20 mouse cellular contexts compared by ENCODE assay signal in the genomic region with DNA sequence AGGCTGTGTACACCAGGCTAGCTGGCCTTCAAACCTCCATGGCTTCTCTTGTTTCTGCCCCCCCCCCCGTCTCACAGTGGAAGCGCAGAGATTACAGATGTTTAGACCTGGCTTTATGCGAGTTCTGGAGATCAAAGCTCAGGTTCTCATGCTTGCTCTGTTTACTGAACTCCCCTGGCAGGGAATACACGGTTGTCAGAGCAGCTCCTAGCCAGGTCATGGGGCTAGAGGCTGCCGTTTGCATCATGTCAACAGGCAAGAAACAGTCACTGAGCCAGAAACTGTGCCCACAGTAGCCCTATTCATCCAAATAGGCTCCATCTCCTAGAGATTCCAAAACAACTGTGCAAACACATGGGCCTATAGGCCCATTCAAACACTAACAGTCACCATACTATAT. TPM values are rescaled to one million over a fixed set of nuclear protein-coding genes. Genes with fewer than 3 reads are reported as not detected.
DNase-seq lines count a peak whose midpoint lies in the region; ATAC-seq and TF ChIP-seq lines count a peak whose summit lies in the region.
"Had no signal": no experiment of that assay in that cellular context is flagged by ENCODE, and none has a peak within 500 bp of the region (broad histone marks: within the 10 kb centered on the region; RNA-seq: fewer than 3 reads in every experiment).

No protein-coding gene starts in this region.

- TF ChIP-seq POLR2A in kidney, adult 2 months (IDR thresholded peaks at IDR 0.05; ENCODE audit: low read depth, low read length) = no peak

- DNase-seq in liver = no peak
- peak; percentile 64 for DNase-seq in midbrain, embryonic 11.5 days (ENCODE audit: low spot score, missing footprints)
- no peak for DNase-seq in midbrain, embryonic 14.5 days
- peak; percentile 25 for DNase-seq in liver, postnatal 0 days
- DNase-seq in gastrocnemius, adult 18-20 months (ENCODE audit: low spot score) = no peak
- no peak for DNase-seq in kidney, adult 2 months
- DNase-seq: adrenal gland, adult 8-10 months; adrenal gland, postnatal 14 days; adrenal gland, postnatal 36 days; cerebellum, adult 11-12 months; cerebellum, adult 2 months; cerebellum, adult 9-10 months; cerebellum, postnatal 10 days; cerebellum, postnatal 25 days had no signal

- ATAC-seq in liver, embryonic 15.5 days (ENCODE audit: insufficient read depth) = peak; percentile 31; the same call in 1 of the 2 replicates
- ATAC-seq in midbrain, embryonic 11.5 days (ENCODE audit: low FRiP score) = no peak
- no peak for ATAC-seq in midbrain, embryonic 14.5 days (ENCODE audit: low FRiP score, low TSS enrichment)
- peak; percentile 83 for ATAC-seq in liver, postnatal 0 days
- ATAC-seq: forebrain, embryonic 13.5 days; forebrain, embryonic 15.5 days had no signal

- H3K36me3 ChIP-seq in liver, embryonic 15.5 days (replicated peaks) = no peaks in the 10 kb centered on the region
- no peaks in the 10 kb centered on the region for H3K36me3 ChIP-seq in midbrain, embryonic 11.5 days (ENCODE audit: control insufficient read depth, insufficient read depth, low read length)
- no peaks in the 10 kb centered on the region for H3K36me3 ChIP-seq in midbrain, embryonic 14.5 days (ENCODE audit: control insufficient read depth, insufficient read depth, low read length)
- no peaks in the 10 kb centered on the region for H3K36me3 ChIP-seq in liver, postnatal 0 days (replicated peaks; ENCODE audit: insufficient read depth, low read length)
- H3K36me3 ChIP-seq in kidney, adult 2 months (ENCODE audit: control insufficient read depth, insufficient read depth, low read length) = no peaks in the 10 kb centered on the region
- H3K36me3 ChIP-seq: embryonic facial prominence, embryonic 10.5 days; embryonic facial prominence, embryonic 12.5 days; forebrain, embryonic 15.5 days had no signal

- no peaks in the 10 kb centered on the region for H3K9me3 ChIP-seq in liver, embryonic 15.5 days (replicated peaks)
- H3K9me3 ChIP-seq in midbrain, embryonic 11.5 days (ENCODE audit: control insufficient read depth, low read length) = no peaks in the 10 kb centered on the region
- H3K9me3 ChIP-seq in midbrain, embryonic 14.5 days (ENCODE audit: control insufficient read depth, low read length) = no peaks in the 10 kb centered on the region
- no peaks in the 10 kb centered on the region for H3K9me3 ChIP-seq in liver, postnatal 0 days (ENCODE audit: low read length)
- H3K9me3 ChIP-seq: embryonic facial prominence, embryonic 10.5 days; embryonic facial prominence, embryonic 12.5 days; forebrain, embryonic 13.5 days; forebrain, embryonic 15.5 days had no signal

- no peak for TF ChIP-seq EP300 in liver, postnatal 0 days (IDR thresholded peaks at IDR 0.05; ENCODE audit: low read depth)

- no peak for TF ChIP-seq CTCF in liver, postnatal 0 days (IDR thresholded peaks at IDR 0.05; ENCODE audit: low read depth)
- TF ChIP-seq CTCF in kidney, adult 2 months (conservative IDR thresholded peaks at IDR 0.05; ENCODE audit: insufficient read depth, insufficient read length, low read depth, low read length) = no peak

- no peak overlapping the region for H3K4me2 ChIP-seq in liver, embryonic 15.5 days
- H3K4me2 ChIP-seq in midbrain, embryonic 11.5 days = no peak overlapping the region
- H3K4me2 ChIP-seq in midbrain, embryonic 14.5 days (ENCODE audit: low read length) = no peak overlapping the region
- no peak overlapping the region for H3K4me2 ChIP-seq in liver, postnatal 0 days (ENCODE audit: low read depth, low read length)
- H3K4me2 ChIP-seq: embryonic facial prominence, embryonic 12.5 days; forebrain, embryonic 13.5 days; forebrain, embryonic 15.5 days had no signal

- no peaks in the 10 kb centered on the region for H3K27me3 ChIP-seq in liver, embryonic 15.5 days
- no peaks in the 10 kb centered on the region for H3K27me3 ChIP-seq in midbrain, embryonic 11.5 days (ENCODE audit: control insufficient read depth, insufficient read depth, low read length)
- no peaks in the 10 kb centered on the region for H3K27me3 ChIP-seq in midbrain, embryonic 14.5 days (ENCODE audit: control insufficient read depth, insufficient read depth, low read length)
- H3K27me3 ChIP-seq in liver, postnatal 0 days (ENCODE audit: insufficient read depth, low read length) = no peaks in the 10 kb centered on the region
- no peaks in the 10 kb centered on the region for H3K27me3 ChIP-seq in kidney, adult 2 months (replicated peaks; ENCODE audit: control insufficient read depth, insufficient read depth, low read length)
- H3K27me3 ChIP-seq: embryonic facial prominence, embryonic 12.5 days; forebrain, embryonic 15.5 days had no signal

- H3K4me3 ChIP-seq in liver, embryonic 15.5 days (replicated peaks) = no peak overlapping the region
- no peak overlapping the region for H3K4me3 ChIP-seq in midbrain, embryonic 11.5 days (ENCODE audit: low read depth, low read length)
- no peak overlapping the region for H3K4me3 ChIP-seq in midbrain, embryonic 14.5 days (replicated peaks; ENCODE audit: low read depth, low read length)
- H3K4me3 ChIP-seq in liver, postnatal 0 days (ENCODE audit: low read depth, low read length) = no peak overlapping the region
- H3K4me3 ChIP-seq in kidney, adult 2 months (ENCODE audit: insufficient read depth, low read depth, low read length) = no peak overlapping the region
- H3K4me3 ChIP-seq: embryonic facial prominence, embryonic 10.5 days; embryonic facial prominence, embryonic 12.5 days; forebrain, embryonic 13.5 days; forebrain, embryonic 15.5 days had no signal

- no peaks in the 10 kb centered on the region for H3K4me1 ChIP-seq in liver, embryonic 15.5 days (replicated peaks)
- H3K4me1 ChIP-seq in midbrain, embryonic 11.5 days (ENCODE audit: control insufficient read depth, insufficient read depth, low read length) = peaks cover 17% of the 10 kb centered on the region; the same call in 1 of the 2 replicates
- peaks cover 19% of the 10 kb centered on the region for H3K4me1 ChIP-seq in midbrain, embryonic 14.5 days (ENCODE audit: control insufficient read depth, insufficient read depth, low read length)
- H3K4me1 ChIP-seq in liver, postnatal 0 days (ENCODE audit: insufficient read depth) = peaks cover 17% of the 10 kb centered on the region
- peaks cover 3% of the 10 kb centered on the region; the same call in 1 of the 2 replicates for H3K4me1 ChIP-seq in kidney, adult 2 months (ENCODE audit: control insufficient read depth, insufficient read depth, low read length)

- no peak overlapping the region for H3K9ac ChIP-seq in liver, embryonic 15.5 days
- no peak overlapping the region for H3K9ac ChIP-seq in midbrain, embryonic 11.5 days (ENCODE audit: low read length)
- no peak overlapping the region for H3K9ac ChIP-seq in midbrain, embryonic 14.5 days (replicated peaks; ENCODE audit: low read length)
- H3K9ac ChIP-seq in liver, postnatal 0 days (replicated peaks) = no peak overlapping the region
- H3K9ac ChIP-seq: embryonic facial prominence, embryonic 12.5 days; forebrain, embryonic 13.5 days; forebrain, embryonic 15.5 days had no signal

- WGBS in liver, embryonic 15.5 days (ENCODE audit: insufficient replicate concordance) = 49% methylated on average over 5 of the region's 5 CpGs
- WGBS in midbrain, embryonic 11.5 days = 77% methylated on average over 5 of the region's 5 CpGs
- 77% methylated on average over 5 of the region's 5 CpGs for WGBS in midbrain, embryonic 14.5 days
- WGBS in liver, postnatal 0 days (ENCODE audit: insufficient replicate concordance) = 45% methylated on average over 5 of the region's 5 CpGs
- 60% methylated on average over 5 of the region's 5 CpGs for WGBS in kidney, adult 2 months

- 0 out of 2 replicates have a peak overlapping the region, but pooled peaks have one; percentile 38 for H3K27ac ChIP-seq in liver, embryonic 15.5 days (replicated peaks)
- H3K27ac ChIP-seq in midbrain, embryonic 11.5 days (ENCODE audit: low read depth, low read length) = no peak overlapping the region
- H3K27ac ChIP-seq in midbrain, embryonic 14.5 days (replicated peaks; ENCODE audit: low read depth, low read length) = no peak overlapping the region
- H3K27ac ChIP-seq in liver, postnatal 0 days (ENCODE audit: low read depth) = peak overlapping the region; percentile 81
- H3K27ac ChIP-seq in kidney, adult 2 months (ENCODE audit: insufficient read depth, low read depth, low read length) = no peak overlapping the region
- H3K27ac ChIP-seq: embryonic facial prominence, embryonic 10.5 days; embryonic facial prominence, embryonic 12.5 days; forebrain, embryonic 13.5 days; forebrain, embryonic 15.5 days had no signal

RNA-seq across cellular contexts. Expression of gene Parva, which starts 40.8 kb away (rescaled TPM):
- polyA plus RNA-seq in liver, embryonic 15.5 days (2015; fragmentation: Nextera tagmentation; extraction: Ambion mirVana) = 7.4 and 7.8 TPM in 2 replicates
- 50.0 and 50.2 TPM in 2 replicates for polyA plus RNA-seq in midbrain, embryonic 11.5 days (2014; fragmentation: Nextera tagmentation; extraction: Ambion mirVana)
- polyA plus RNA-seq in midbrain, embryonic 14.5 days (2014; fragmentation: Nextera tagmentation; extraction: Ambion mirVana) = 16.5 and 24.6 TPM in 2 replicates
- polyA plus RNA-seq in liver, postnatal 0 days (2015; fragmentation: Nextera tagmentation; extraction: Ambion mirVana) = 8.0 and 8.6 TPM in 2 replicates
- total RNA-seq in gastrocnemius, adult 18-20 months (2021) = 10 to 100 TPM; 10.1 to 13.3 TPM
- polyA plus RNA-seq in kidney, adult 2 months (2012; rRNA removed) = 78.3 and 82.5 TPM in 2 replicates
- total RNA-seq: MEL had no signal

Comparison
In these comparisons a context has a peak if more than half of its experiments do, and no peak if none do; other contexts are left out.
1. DNase-seq: peak in midbrain, embryonic 11.5 days (single experiment) and liver, postnatal 0 days (single experiment); none in liver (single experiment), midbrain, embryonic 14.5 days (single experiment), gastrocnemius, adult 18-20 months (single experiment) and kidney, adult 2 months (single experiment).
2. ATAC-seq: peak in liver, embryonic 15.5 days (single experiment) and liver, postnatal 0 days (single experiment); none in midbrain, embryonic 11.5 days (single experiment) and midbrain, embryonic 14.5 days (single experiment).
3. H3K27ac ChIP-seq: peak in liver, embryonic 15.5 days (single experiment) and liver, postnatal 0 days (single experiment); none in midbrain, embryonic 11.5 days (single experiment), midbrain, embryonic 14.5 days (single experiment) and kidney, adult 2 months (single experiment).